In genomic region chr5:23412247-23412948, GRCm38 (mm10) we compare ENCODE assay signal across 17 mouse cellular contexts. TPM values are rescaled to one million over a fixed set of nuclear protein-coding genes. Genes with fewer than 3 reads are reported as not detected.
DNase-seq lines count a peak whose midpoint lies in the region; ATAC-seq and TF ChIP-seq lines count a peak whose summit lies in the region.
"Had no signal": no experiment of that assay in that cellular context is flagged by ENCODE, and none has a peak within 500 bp of the region (broad histone marks: within the 10 kb centered on the region; RNA-seq: fewer than 3 reads in every experiment).

No protein-coding gene starts in this region.

- no peak overlapping the region for H3K9ac ChIP-seq in kidney, embryonic 16.5 days (replicated peaks; ENCODE audit: low read length)
- no peak overlapping the region for H3K9ac ChIP-seq in midbrain, embryonic 13.5 days (replicated peaks)
- no peak overlapping the region for H3K9ac ChIP-seq in midbrain, embryonic 14.5 days (replicated peaks; ENCODE audit: low read length)
- H3K9ac ChIP-seq in neural tube, embryonic 14.5 days (replicated peaks; ENCODE audit: low read depth, low read length) = no peak overlapping the region
- H3K9ac ChIP-seq: liver, embryonic 15.5 days had no signal

- no peaks in the 10 kb centered on the region for H3K27me3 ChIP-seq in kidney, adult 2 months (replicated peaks; ENCODE audit: control insufficient read depth, insufficient read depth, low read length)
- H3K27me3 ChIP-seq in kidney, embryonic 16.5 days (ENCODE audit: insufficient read depth, low read length) = no peaks in the 10 kb centered on the region
- H3K27me3 ChIP-seq in midbrain, embryonic 13.5 days = no peaks in the 10 kb centered on the region
- no peaks in the 10 kb centered on the region for H3K27me3 ChIP-seq in midbrain, embryonic 14.5 days (ENCODE audit: control insufficient read depth, insufficient read depth, low read length)
- H3K27me3 ChIP-seq in neural tube, embryonic 14.5 days (ENCODE audit: control insufficient read depth, insufficient read depth, low read length) = no peaks in the 10 kb centered on the region
- H3K27me3 ChIP-seq: liver, embryonic 15.5 days had no signal

- WGBS in kidney, adult 2 months = 50% methylated on average over 5 of the region's 5 CpGs
- 76% methylated on average over 5 of the region's 5 CpGs for WGBS in kidney, embryonic 16.5 days
- WGBS in midbrain, embryonic 13.5 days = 84% methylated on average over 5 of the region's 5 CpGs
- 91% methylated on average over 5 of the region's 5 CpGs for WGBS in midbrain, embryonic 14.5 days
- 83% methylated on average over 5 of the region's 5 CpGs for WGBS in neural tube, embryonic 14.5 days

- H3K4me2 ChIP-seq in kidney, embryonic 16.5 days (replicated peaks; ENCODE audit: low read depth, low read length) = no peak overlapping the region
- no peak overlapping the region for H3K4me2 ChIP-seq in midbrain, embryonic 13.5 days (replicated peaks)
- H3K4me2 ChIP-seq in midbrain, embryonic 14.5 days (ENCODE audit: low read length) = no peak overlapping the region
- no peak overlapping the region for H3K4me2 ChIP-seq in neural tube, embryonic 14.5 days (ENCODE audit: low read depth, low read length)
- H3K4me2 ChIP-seq: liver, embryonic 15.5 days had no signal

- H3K4me1 ChIP-seq in kidney, adult 2 months (ENCODE audit: control insufficient read depth, insufficient read depth, low read length) = peaks cover 69% of the 10 kb centered on the region
- peaks cover 69% of the 10 kb centered on the region for H3K4me1 ChIP-seq in kidney, embryonic 16.5 days (ENCODE audit: insufficient read depth, low read length)
- H3K4me1 ChIP-seq in midbrain, embryonic 13.5 days (replicated peaks) = peaks cover 65% of the 10 kb centered on the region
- H3K4me1 ChIP-seq in midbrain, embryonic 14.5 days (ENCODE audit: control insufficient read depth, insufficient read depth, low read length) = peaks cover 46% of the 10 kb centered on the region
- peaks cover 54% of the 10 kb centered on the region for H3K4me1 ChIP-seq in neural tube, embryonic 14.5 days (ENCODE audit: control insufficient read depth, insufficient read depth, low read length)

- no peak for TF ChIP-seq POLR2A in kidney, adult 2 months (IDR thresholded peaks at IDR 0.05; ENCODE audit: low read depth, low read length)

- peak overlapping the region; percentile 1 for H3K4me3 ChIP-seq in gastrocnemius, adult 2 months
- H3K4me3 ChIP-seq in kidney, adult 2 months (ENCODE audit: insufficient read depth, low read depth, low read length) = no peak overlapping the region
- H3K4me3 ChIP-seq in kidney, embryonic 16.5 days (ENCODE audit: low read length) = no peak overlapping the region
- H3K4me3 ChIP-seq in midbrain, embryonic 13.5 days (replicated peaks) = no peak overlapping the region
- H3K4me3 ChIP-seq in midbrain, embryonic 14.5 days (replicated peaks; ENCODE audit: low read depth, low read length) = no peak overlapping the region
- H3K4me3 ChIP-seq in neural tube, embryonic 14.5 days (ENCODE audit: low read depth, low read length) = no peak overlapping the region
- H3K4me3 ChIP-seq: liver, embryonic 15.5 days had no signal

- intact Hi-C loops in gastrocnemius, adult 2 months (cut with DNase I) = no loop called here

- H3K9me3 ChIP-seq in kidney, embryonic 16.5 days (ENCODE audit: low read length) = no peaks in the 10 kb centered on the region
- H3K9me3 ChIP-seq in midbrain, embryonic 13.5 days = no peaks in the 10 kb centered on the region
- H3K9me3 ChIP-seq in midbrain, embryonic 14.5 days (ENCODE audit: control insufficient read depth, low read length) = no peaks in the 10 kb centered on the region
- H3K9me3 ChIP-seq in neural tube, embryonic 14.5 days (ENCODE audit: control insufficient read depth, low read length) = no peaks in the 10 kb centered on the region
- H3K9me3 ChIP-seq: G1E; liver, embryonic 15.5 days had no signal

- no peak for TF ChIP-seq CTCF in gastrocnemius, adult 2 months (IDR thresholded peaks at IDR 0.05)
- TF ChIP-seq CTCF in kidney, adult 2 months (conservative IDR thresholded peaks at IDR 0.05; ENCODE audit: insufficient read depth, insufficient read length, low read depth, low read length) = no peak

- no peak for ATAC-seq in kidney, embryonic 16.5 days (ENCODE audit: low FRiP score, low TSS enrichment)
- ATAC-seq in midbrain, embryonic 13.5 days = no peak
- no peak for ATAC-seq in midbrain, embryonic 14.5 days (ENCODE audit: low FRiP score, low TSS enrichment)
- no peak for ATAC-seq in neural tube, embryonic 14.5 days (ENCODE audit: low read depth)
- ATAC-seq: forebrain, embryonic 16.5 days had no signal

- H3K27ac ChIP-seq in gastrocnemius, adult 2 months = peak overlapping the region; percentile 97
- H3K27ac ChIP-seq in kidney, adult 2 months (ENCODE audit: insufficient read depth, low read depth, low read length) = peak overlapping the region; percentile 80
- H3K27ac ChIP-seq in kidney, embryonic 16.5 days (ENCODE audit: low read length) = no peak overlapping the region
- peak overlapping the region; percentile 81 for H3K27ac ChIP-seq in midbrain, embryonic 13.5 days
- H3K27ac ChIP-seq in midbrain, embryonic 14.5 days (replicated peaks; ENCODE audit: low read depth, low read length) = no peak overlapping the region
- peak overlapping the region; percentile 73; the same call in 1 of the 2 replicates for H3K27ac ChIP-seq in neural tube, embryonic 14.5 days (ENCODE audit: low read depth, low read length)
- H3K27ac ChIP-seq: liver, embryonic 15.5 days had no signal

- H3K36me3 ChIP-seq in kidney, adult 2 months (ENCODE audit: control insufficient read depth, insufficient read depth, low read length) = no peaks in the 10 kb centered on the region
- no peaks in the 10 kb centered on the region; the same call in 1 of the 2 replicates for H3K36me3 ChIP-seq in kidney, embryonic 16.5 days (ENCODE audit: insufficient read depth, low read length)
- H3K36me3 ChIP-seq in midbrain, embryonic 13.5 days = peaks cover 13% of the 10 kb centered on the region
- peaks cover 22% of the 10 kb centered on the region for H3K36me3 ChIP-seq in midbrain, embryonic 14.5 days (ENCODE audit: control insufficient read depth, insufficient read depth, low read length)
- 0 out of 2 replicates have a peak, but pooled peaks cover 12% of the 10 kb centered on the region for H3K36me3 ChIP-seq in neural tube, embryonic 14.5 days (ENCODE audit: control insufficient read depth, insufficient read depth, low read length)

- no peak for DNase-seq in gastrocnemius, adult 2 months
- DNase-seq in gastrocnemius, postnatal 4 days (ENCODE audit: low spot score in 2 of 2) = no peak
- no peak for DNase-seq in kidney, adult 2 months
- DNase-seq in midbrain, embryonic 14.5 days = no peak
- no peak for DNase-seq in ovary, postnatal 10 days (ENCODE audit: low spot score)
- DNase-seq: adrenal gland, postnatal 36 days; cerebellum, postnatal 14 days; gastrocnemius, postnatal 25 days; left cerebral cortex, postnatal 4 days; right cerebral cortex, postnatal 4 days; thymus, adult 2 months had no signal

RNA-seq across cellular contexts. Expression of gene Kmt2e, which starts 21.8 kb away (rescaled TPM):
- 10 to 100 TPM; 26.4 to 28.4 TPM for total RNA-seq in gastrocnemius, adult 2 months (2021)
- 10 to 100 TPM; 55.5 to 57.7 TPM for total RNA-seq in gastrocnemius, postnatal 4 days (2021)
- polyA plus RNA-seq in kidney, adult 2 months (2012; rRNA removed) = 18.8 and 19.8 TPM in 2 replicates
- 98.8 and 99.9 TPM in 2 replicates for polyA plus RNA-seq in kidney, embryonic 16.5 days (2015; fragmentation: Nextera tagmentation; extraction: Ambion mirVana)
- polyA plus RNA-seq in midbrain, embryonic 13.5 days (2015; fragmentation: Nextera tagmentation; extraction: Ambion mirVana) = 178 and 181 TPM in 2 replicates
- 152 and 155 TPM in 2 replicates for polyA plus RNA-seq in midbrain, embryonic 14.5 days (2014; fragmentation: Nextera tagmentation; extraction: Ambion mirVana)
- 151 TPM in 2 replicates for polyA plus RNA-seq in neural tube, embryonic 14.5 days (2014; fragmentation: Nextera tagmentation; extraction: Ambion mirVana)

Comparison
In these comparisons a context has a peak if more than half of its experiments do, and no peak if none do; other contexts are left out.
1. H3K27ac ChIP-seq: peak in gastrocnemius, adult 2 months (single experiment), kidney, adult 2 months (single experiment), midbrain, embryonic 13.5 days (single experiment) and neural tube, embryonic 14.5 days (single experiment); none in kidney, embryonic 16.5 days (single experiment) and midbrain, embryonic 14.5 days (single experiment).